Mouse (Mus musculus) CH12.LX (cell line): ENCODE results near the gene Ccdc88a. TPM values are rescaled to one million over a fixed set of nuclear protein-coding genes. Genes with fewer than 3 reads are reported as not detected.
A peak's percentile ranks its signal among the peaks of the same experiment; 100 is the strongest.

ENCODE experiments used
- DNase-seq: peaks from one replicate; pipeline ENCODE4 v3.0.0-alpha.2; 2013; ENCODE audit errors: extremely low read depth
- H3K27ac ChIP-seq: 2 replicates; pipeline ENCODE4 v1.5.1; 2012; ENCODE audit warnings: low read depth, mild to moderate bottlenecking, control low read depth, moderate library complexity; ENCODE audit not compliant: insufficient read depth
- H3K27me3 ChIP-seq: replicated peaks from 2 replicates; pipeline ENCODE3; 2012; ENCODE audit warnings: inconsistent platforms
- H3K36me3 ChIP-seq, 2 experiments: replicated peaks in 1 of 2; 2 replicates each; pipeline versions ENCODE3 to v1.6.1; 2012; ENCODE audit warnings: inconsistent platforms in 1 of 2, low read length in 1 of 2, mild to moderate bottlenecking in 1 of 2, mixed read lengths in 1 of 2, moderate library complexity in 1 of 2; ENCODE audit not compliant: control insufficient read depth in 1 of 2, insufficient read depth in 1 of 2
- H3K4me1 ChIP-seq, 2 experiments: 2 replicates each; pipeline ENCODE4 v1.6.1; 2012; ENCODE audit warnings: inconsistent platforms in 1 of 2, moderate library complexity in 1 of 2; ENCODE audit not compliant: insufficient read depth in 2 of 2, control insufficient read depth in 1 of 2
- H3K4me2 ChIP-seq: 2 replicates; pipeline ENCODE4 v1.6.1; 2012; ENCODE audit warnings: low read depth, mild to moderate bottlenecking, control low read depth; ENCODE audit not compliant: poor library complexity, insufficient read depth, severe bottlenecking
- H3K4me3 ChIP-seq, 3 experiments: fragments of 150-350 bp in 1 of 3; sonication (generic) in 1 of 3; replicated peaks in 1 of 3; 2 replicates each; pipeline versions ENCODE3 to v1.5.1; 2011 to 2012; ENCODE audit warnings: low read depth in 2 of 3, low read length in 2 of 3, mild to moderate bottlenecking in 2 of 3, moderate library complexity in 2 of 3, control low read depth in 1 of 3, improper control_type of control experiment in 1 of 3, inconsistent platforms in 1 of 3, mixed read lengths in 1 of 3; ENCODE audit not compliant: poor library complexity in 1 of 3
- H3K79me2 ChIP-seq: replicated peaks from 2 replicates; pipeline ENCODE4 v1.6.1; 2012; ENCODE audit warnings: mild to moderate bottlenecking, moderate library complexity; ENCODE audit not compliant: control insufficient read depth, poor library complexity, insufficient read depth, severe bottlenecking; ENCODE audit errors: extremely low read depth
- H3K9ac ChIP-seq: 2 replicates; pipeline ENCODE4 v1.6.1; 2012; ENCODE audit warnings: low read depth, mild to moderate bottlenecking, control low read depth, moderate library complexity; ENCODE audit not compliant: insufficient read depth
- H3K9me3 ChIP-seq: replicated peaks from 2 replicates; pipeline ENCODE3; 2012; ENCODE audit warnings: low read length, inconsistent platforms, mixed read lengths
- BHLHE40 ChIP-seq: IDR thresholded peaks from 2 replicates; pipeline ENCODE4 v1.6.1; 2011; ENCODE audit warnings: mild to moderate bottlenecking, low read depth, low read length, improper control_type of control experiment
- EP300 ChIP-seq: IDR thresholded peaks from 2 replicates; pipeline ENCODE4 v1.6.1; 2011; ENCODE audit warnings: low read length, improper control_type of control experiment
- GABPA ChIP-seq: IDR thresholded peaks from 2 replicates; pipeline ENCODE4 v1.6.1; 2012; ENCODE audit warnings: low read depth, low read length, improper control_type of control experiment, inconsistent platforms; ENCODE audit not compliant: insufficient replicate concordance
- HCFC1 ChIP-seq: IDR thresholded peaks from 2 replicates; pipeline ENCODE4 v1.6.1; 2012; ENCODE audit warnings: low read depth, mild to moderate bottlenecking, inconsistent platforms, low read length, improper control_type of control experiment
- IRF4 ChIP-seq: IDR thresholded peaks from 2 replicates; pipeline ENCODE4 v1.6.1; 2014; ENCODE audit warnings: low read depth, mild to moderate bottlenecking, inconsistent platforms, low read length, improper control_type of control experiment
- MAFK ChIP-seq: IDR thresholded peaks from 2 replicates; pipeline ENCODE4 v1.6.1; 2011; ENCODE audit warnings: low read length, improper control_type of control experiment; ENCODE audit not compliant: insufficient replicate concordance
- MAX ChIP-seq: IDR thresholded peaks from 2 replicates; pipeline ENCODE4 v1.6.1; 2011; ENCODE audit warnings: low read length, improper control_type of control experiment
- MAZ ChIP-seq: IDR thresholded peaks from 2 replicates; pipeline ENCODE4 v1.6.1; 2012; ENCODE audit warnings: low read depth, mild to moderate bottlenecking, inconsistent platforms, low read length, improper control_type of control experiment, moderate library complexity
- RCOR1 ChIP-seq: conservative IDR thresholded peaks from 2 replicates; pipeline ENCODE4 v1.6.1; 2012; ENCODE audit warnings: low read depth, mild to moderate bottlenecking, inconsistent platforms, low read length, improper control_type of control experiment
- SMC3 ChIP-seq: IDR thresholded peaks from 2 replicates; pipeline ENCODE4 v1.6.1; 2011; ENCODE audit warnings: low read depth, low read length, improper control_type of control experiment
- USF1 ChIP-seq: IDR thresholded peaks from 2 replicates; pipeline ENCODE4 v1.6.1; 2014; ENCODE audit warnings: low read depth, mild to moderate bottlenecking, inconsistent platforms, low read length, improper control_type of control experiment
- USF2 ChIP-seq: conservative IDR thresholded peaks from 2 replicates; pipeline ENCODE4 v1.6.1; 2011; ENCODE audit warnings: low read depth, low read length, improper control_type of control experiment
- ZMIZ1 ChIP-seq: IDR thresholded peaks from 2 replicates; pipeline ENCODE4 v1.6.1; 2012; ENCODE audit warnings: low read depth, mild to moderate bottlenecking, inconsistent platforms, low read length, improper control_type of control experiment
- dilution Hi-C: fragments of 300-500 bp; cut with MboI; formaldehyde crosslinking; loops from 2 replicates; pipeline ENCODE4 v1.14.3; 2020; ENCODE audit warnings: low sequenced_read_pairs; ENCODE audit not compliant: extremely low pct_unique_long_range_greater_than_20kb, extremely low pct_ligation_motif_present
- in situ Hi-C: fragments of 300-500 bp; cut with MboI; formaldehyde crosslinking; loops from 3 replicates; pipeline ENCODE4 v1.14.3; 2019; ENCODE audit warnings: low sequenced_read_pairs, low pct_ligation_motif_present, low pct_unique_long_range_greater_than_20kb, mixed read lengths
- polyA plus RNA-seq: library from polyadenylated mRNA; unstranded; fragments of >175 nt; gene quantifications from 2 replicates; pipeline ENCODE4 v1.2.1, GENCODE M21; 2012; ENCODE audit warnings: low read depth; ENCODE audit not compliant: insufficient read length
- total RNA-seq, 2 experiments: library from RNA; depleted of rRNA; stranded (reverse); fragments of 300-350 nt in 1 of 2; fragments of >200 nt in 1 of 2; gene quantifications; 2 replicates each; pipeline ENCODE4 v1.2.3; 2012 to 2014

Gene Ccdc88a
- total and polyA plus RNA-seq, 3 experiments, result 13.7 to 26.1 (median 15.2) TPM

- peak; percentile 87 for TF ChIP-seq MAX
- peak; percentile 80 for TF ChIP-seq IRF4
- 0 out of 2 replicates have a peak, but pooled peaks have one; percentile 33 for TF ChIP-seq BHLHE40
- TF ChIP-seq USF2, result no peak
Observed at GRCm38 (mm10) chr11:29341259-29341658, 32.2 kb upstream of the Ccdc88a start (continued).

- Histone ChIP-seq H3K79me2 (no peaks in the 10 kb centered on the region), H3K9me3 (no peaks in the 10 kb centered on the region), H3K36me3 (no peaks in the 10 kb centered on the region)
- dilution Hi-C loops, result no loop called here
- no peak for TF ChIP-seq RCOR1
- no peak for TF ChIP-seq IRF4
- no peak for TF ChIP-seq SMC3
- TF ChIP-seq HCFC1, result no peak
- no peak for TF ChIP-seq MAZ
- TF ChIP-seq USF2, result no peak
- TF ChIP-seq GABPA, result no peak
- no peak for TF ChIP-seq ZMIZ1
- TF ChIP-seq USF1, result no peak
- no peak for TF ChIP-seq EP300
- TF ChIP-seq, all 38 proteins: peak for 0
- no peak overlapping the region for H3K27ac ChIP-seq
- no peaks in the 10 kb centered on the region for H3K27me3 ChIP-seq
- H3K4me3 ChIP-seq, result no peak overlapping the region
- in situ Hi-C loops, result loop anchor here (10.0 kb wide), 1 partner anchor 70 kb away; no protein-coding TSS in a partner anchor
- no peak for DNase-seq
- peaks cover 4 to 58% of the 10 kb centered on the region in 2 experiments for H3K4me1 ChIP-seq
- H3K4me2 ChIP-seq, result no peak overlapping the region
- no peak overlapping the region for H3K9ac ChIP-seq
Observed at GRCm38 (mm10) chr11:29344891-29345657, 28.4 kb upstream of the Ccdc88a start.

- dilution Hi-C loops, result no loop called here
Observed at GRCm38 (mm10) chr11:29345673-29346286, 27.7 kb upstream of the Ccdc88a start.

More at GRCm38 (mm10) chr11:29345673-29346286, 27.7 kb upstream of the Ccdc88a start:
- Histone ChIP-seq H3K36me3 (no peaks in the 10 kb centered on the region), H3K9me3 (no peaks in the 10 kb centered on the region), H3K4me2 (no peak overlapping the region), H3K4me3 (no peak overlapping the region), H3K4me1 (peaks cover 4 to 58% of the 10 kb centered on the region in 2 experiments), H3K9ac (no peak overlapping the region), H3K27ac (no peak overlapping the region), H3K79me2 (no peaks in the 10 kb centered on the region), H3K27me3 (no peaks in the 10 kb centered on the region)
- in situ Hi-C loops, result loop anchor here (10.0 kb wide), 1 partner anchor 71 kb away; no protein-coding TSS in a partner anchor
- peak; percentile 87 for TF ChIP-seq MAFK
- no peak for TF ChIP-seq HCFC1
- TF ChIP-seq BHLHE40, result peak; percentile 51
- DNase-seq, result no peak
